Mouse (Mus musculus) frontal cortex, postnatal 10 days (tissue): ENCODE data around the gene Gm7030.
A peak's percentile ranks its signal among the peaks of the same experiment; 100 is the strongest.
"Not testable (repeated sequence)": the region's sequence is repeated elsewhere in the genome, so short reads cannot be mapped to it uniquely, and the experiment has no call there.

ENCODE experiments used
- DNase-seq, 2 experiments: peaks; one replicate each; pipeline ENCODE4 v3.0.0; 2022; ENCODE audit warnings: low spot score in 2 of 2, mixed read lengths in 1 of 2

The Gm7030 gene

DNA sequence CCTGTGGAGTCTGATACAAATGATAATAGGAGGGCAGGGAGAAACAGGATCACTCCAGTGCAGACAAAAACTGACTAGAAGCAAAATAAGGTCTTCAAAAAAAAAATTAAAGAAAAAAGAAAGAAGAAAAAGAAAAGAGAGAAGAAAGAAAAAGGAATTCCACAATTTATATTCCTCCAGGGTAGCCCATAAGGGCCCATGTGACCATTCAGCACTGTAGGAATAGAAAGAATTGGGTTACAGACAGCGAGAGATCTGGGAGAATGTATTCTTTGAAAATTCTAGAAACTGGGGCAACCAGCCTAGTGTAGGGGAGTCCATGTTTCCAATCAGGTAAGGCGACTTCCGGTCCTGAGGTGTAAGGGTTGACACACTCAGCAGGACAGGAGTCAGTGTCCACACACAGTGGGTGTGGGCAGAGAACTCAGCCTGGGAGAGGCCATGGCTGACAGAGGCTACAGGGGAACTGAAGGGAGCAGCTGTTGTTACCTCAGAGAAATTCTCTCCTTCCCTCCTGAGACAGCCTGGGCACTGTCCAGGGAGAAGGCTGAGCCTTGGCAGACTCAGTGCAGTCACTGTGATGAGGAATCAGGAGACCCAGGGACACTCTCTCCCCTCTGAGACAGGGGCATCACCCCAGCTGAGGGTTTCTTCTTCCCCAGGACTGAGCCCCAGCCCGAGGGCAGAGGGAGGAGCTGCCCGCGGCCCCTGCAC, 46.5 kb downstream of the Gm7030 start:
- DNase-seq: not testable (repeated sequence)

DNA sequence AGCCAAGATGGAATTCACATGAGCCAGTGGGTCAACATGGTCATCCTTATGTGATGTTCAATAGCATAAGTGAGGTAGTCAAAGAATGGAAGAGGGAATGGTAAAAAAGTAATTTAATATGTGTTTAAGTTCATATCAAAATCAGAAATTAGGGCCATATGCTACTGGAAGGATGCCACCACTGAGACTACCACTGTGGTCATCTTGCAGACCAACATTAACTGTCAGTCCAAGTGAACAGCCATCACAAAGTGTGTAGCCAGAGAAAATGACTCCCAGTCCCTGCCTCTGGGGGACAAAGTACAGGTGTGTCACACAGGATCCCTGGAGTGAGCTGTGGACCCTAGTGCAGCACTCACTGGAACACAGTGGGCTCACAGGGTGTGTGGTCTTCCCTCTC, 47.3 kb downstream of the Gm7030 start:
- not testable (repeated sequence) for DNase-seq

DNA sequence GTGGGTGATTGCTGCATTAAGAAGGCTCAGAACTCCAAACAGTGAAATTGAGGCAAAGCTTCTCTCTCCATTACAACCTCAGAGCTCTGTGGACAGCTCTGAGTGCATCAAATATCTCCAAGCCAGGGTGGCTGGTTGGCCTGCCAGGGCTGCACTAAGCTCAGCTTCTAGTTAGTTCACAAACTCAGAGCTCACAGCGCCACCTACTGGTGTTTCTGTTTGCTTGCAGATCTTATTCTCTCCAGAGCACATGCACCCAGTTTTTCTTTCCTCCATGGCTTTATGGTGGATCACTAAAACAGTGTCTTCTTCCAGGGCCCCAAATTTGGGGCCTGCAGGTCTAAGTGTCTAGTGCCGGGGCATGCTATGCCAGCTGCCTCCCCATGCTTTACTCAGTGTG, 68.4 kb downstream of the Gm7030 start:
- DNase-seq: peak; percentile 56 to 84
